Mouse (Mus musculus): Measurements from ENCODE around the gene Bcl2l11. TPM values are rescaled to one million over a fixed set of nuclear protein-coding genes. Genes with fewer than 3 reads are reported as not detected.
A peak's percentile ranks its signal among the peaks of the same experiment; 100 is the strongest.

Gene Bcl2l11
- polyA plus RNA-seq, 1 experiment, result 7.8 TPM

GRCm38 (mm10) chr2:128111537-128111936 is 14.3 kb upstream of the Bcl2l11 start:
- TF ChIP-seq CTCF (conservative IDR thresholded peaks at IDR 0.05; ENCODE audit: insufficient read depth, insufficient read length, low read depth, low read length), result no peak
- no peak for TF ChIP-seq POLR2A (IDR thresholded peaks at IDR 0.05; ENCODE audit: low read depth, low read length)
- H3K4me1 ChIP-seq (ENCODE audit: control insufficient read depth, insufficient read depth, low read length), result no peaks in the 10 kb centered on the region
- WGBS, result 76% methylated on average over 9 of the region's 9 CpGs
- H3K27me3 ChIP-seq (replicated peaks; ENCODE audit: control insufficient read depth, insufficient read depth, low read length), result no peaks in the 10 kb centered on the region
- no peak overlapping the region for H3K4me3 ChIP-seq (ENCODE audit: insufficient read depth, low read depth, low read length)
- H3K36me3 ChIP-seq (ENCODE audit: control insufficient read depth, insufficient read depth, low read length), result no peaks in the 10 kb centered on the region
- H3K27ac ChIP-seq (ENCODE audit: insufficient read depth, low read depth, low read length), result no peak overlapping the region
- no peak for DNase-seq

- no peaks in the 10 kb centered on the region for H3K36me3 ChIP-seq (ENCODE audit: control insufficient read depth, insufficient read depth, low read length)
- TF ChIP-seq CTCF (conservative IDR thresholded peaks at IDR 0.05; ENCODE audit: insufficient read depth, insufficient read length, low read depth, low read length) (no peak), POLR2A (IDR thresholded peaks at IDR 0.05; ENCODE audit: low read depth, low read length) (no peak)
- 90% methylated on average over 3 of the region's 3 CpGs for WGBS
- H3K27ac ChIP-seq (ENCODE audit: insufficient read depth, low read depth, low read length), result no peak overlapping the region
- H3K4me3 ChIP-seq (ENCODE audit: insufficient read depth, low read depth, low read length), result no peak overlapping the region
- no peaks in the 10 kb centered on the region for H3K27me3 ChIP-seq (replicated peaks; ENCODE audit: control insufficient read depth, insufficient read depth, low read length)
- no peak for DNase-seq
- H3K4me1 ChIP-seq (ENCODE audit: control insufficient read depth, insufficient read depth, low read length), result no peaks in the 10 kb centered on the region
Measured at GRCm38 (mm10) chr2:128114621-128115020, 11.2 kb upstream of the Bcl2l11 start.

- WGBS, result 80% methylated on average over 4 of the region's 4 CpGs
- Histone ChIP-seq H3K27me3 (replicated peaks; ENCODE audit: control insufficient read depth, insufficient read depth, low read length) (no peaks in the 10 kb centered on the region), H3K27ac (ENCODE audit: insufficient read depth, low read depth, low read length) (no peak overlapping the region), H3K36me3 (ENCODE audit: control insufficient read depth, insufficient read depth, low read length) (no peaks in the 10 kb centered on the region), H3K4me3 (ENCODE audit: insufficient read depth, low read depth, low read length) (no peak overlapping the region), H3K4me1 (ENCODE audit: control insufficient read depth, insufficient read depth, low read length) (no peaks in the 10 kb centered on the region)
- TF ChIP-seq CTCF (conservative IDR thresholded peaks at IDR 0.05; ENCODE audit: insufficient read depth, insufficient read length, low read depth, low read length), result no peak
- no peak for TF ChIP-seq POLR2A (IDR thresholded peaks at IDR 0.05; ENCODE audit: low read depth, low read length)
- no peak for DNase-seq
Measured at GRCm38 (mm10) chr2:128115579-128115978, 10.3 kb upstream of the Bcl2l11 start.

- no peak for DNase-seq
- 85% methylated on average over 7 of the region's 7 CpGs for WGBS
- no peak overlapping the region for H3K4me3 ChIP-seq (ENCODE audit: insufficient read depth, low read depth, low read length)
- no peaks in the 10 kb centered on the region for H3K27me3 ChIP-seq (replicated peaks; ENCODE audit: control insufficient read depth, insufficient read depth, low read length)
- H3K4me1 ChIP-seq (ENCODE audit: control insufficient read depth, insufficient read depth, low read length), result no peaks in the 10 kb centered on the region
- no peaks in the 10 kb centered on the region for H3K36me3 ChIP-seq (ENCODE audit: control insufficient read depth, insufficient read depth, low read length)
- H3K27ac ChIP-seq (ENCODE audit: insufficient read depth, low read depth, low read length), result no peak overlapping the region
- no peak for TF ChIP-seq CTCF (conservative IDR thresholded peaks at IDR 0.05; ENCODE audit: insufficient read depth, insufficient read length, low read depth, low read length)
- no peak for TF ChIP-seq POLR2A (IDR thresholded peaks at IDR 0.05; ENCODE audit: low read depth, low read length)
Measured at GRCm38 (mm10) chr2:128117605-128118004, 8.2 kb upstream of the Bcl2l11 start.

- TF ChIP-seq CTCF (conservative IDR thresholded peaks at IDR 0.05; ENCODE audit: insufficient read depth, insufficient read length, low read depth, low read length), result no peak
- no peak for TF ChIP-seq POLR2A (IDR thresholded peaks at IDR 0.05; ENCODE audit: low read depth, low read length)
- DNase-seq, result no peak
- 85% methylated on average over 9 of the region's 9 CpGs for WGBS
- Histone ChIP-seq H3K4me1 (ENCODE audit: control insufficient read depth, insufficient read depth, low read length) (no peaks in the 10 kb centered on the region; the same call in 1 of the 2 replicates), H3K4me3 (ENCODE audit: insufficient read depth, low read depth, low read length) (no peak overlapping the region), H3K27me3 (replicated peaks; ENCODE audit: control insufficient read depth, insufficient read depth, low read length) (no peaks in the 10 kb centered on the region), H3K27ac (ENCODE audit: insufficient read depth, low read depth, low read length) (no peak overlapping the region), H3K36me3 (ENCODE audit: control insufficient read depth, insufficient read depth, low read length) (no peaks in the 10 kb centered on the region)
Measured at GRCm38 (mm10) chr2:128118971-128119370, 6.9 kb upstream of the Bcl2l11 start.

- TF ChIP-seq POLR2A (IDR thresholded peaks at IDR 0.05; ENCODE audit: low read depth, low read length) (no peak), CTCF (conservative IDR thresholded peaks at IDR 0.05; ENCODE audit: insufficient read depth, insufficient read length, low read depth, low read length) (peak; percentile 94)
Measured at GRCm38 (mm10) chr2:128122491-128122890, 3.3 kb upstream of the Bcl2l11 start.

GRCm38 (mm10) chr2:128122891-128123771 is 2.7 kb upstream of the Bcl2l11 start:
- 3% methylated on average over 40 of the region's 40 CpGs for WGBS
- TF ChIP-seq POLR2A (IDR thresholded peaks at IDR 0.05; ENCODE audit: low read depth, low read length) (no peak), CTCF (conservative IDR thresholded peaks at IDR 0.05; ENCODE audit: insufficient read depth, insufficient read length, low read depth, low read length) (peak; percentile 50)
- no peaks in the 10 kb centered on the region for H3K36me3 ChIP-seq (ENCODE audit: control insufficient read depth, insufficient read depth, low read length)
- no peak overlapping the region for H3K27ac ChIP-seq (ENCODE audit: insufficient read depth, low read depth, low read length)
- H3K4me3 ChIP-seq (ENCODE audit: insufficient read depth, low read depth, low read length), result no peak overlapping the region
- no peaks in the 10 kb centered on the region for H3K27me3 ChIP-seq (replicated peaks; ENCODE audit: control insufficient read depth, insufficient read depth, low read length)
- peak; percentile 56 for DNase-seq
- peaks cover 9% of the 10 kb centered on the region for H3K4me1 ChIP-seq (ENCODE audit: control insufficient read depth, insufficient read depth, low read length)

More at GRCm38 (mm10) chr2:128122491-128122890, 3.3 kb upstream of the Bcl2l11 start:
- peak; percentile 69 for DNase-seq
- Histone ChIP-seq H3K36me3 (ENCODE audit: control insufficient read depth, insufficient read depth, low read length) (no peaks in the 10 kb centered on the region), H3K4me3 (ENCODE audit: insufficient read depth, low read depth, low read length) (no peak overlapping the region), H3K27me3 (replicated peaks; ENCODE audit: control insufficient read depth, insufficient read depth, low read length) (no peaks in the 10 kb centered on the region), H3K4me1 (ENCODE audit: control insufficient read depth, insufficient read depth, low read length) (peaks cover 9% of the 10 kb centered on the region), H3K27ac (ENCODE audit: insufficient read depth, low read depth, low read length) (no peak overlapping the region)
- WGBS, result 4% methylated on average over 9 of the region's 9 CpGs

Data from kidney, adult 2 months (tissue).